Mouse (Mus musculus) midbrain, embryonic 13.5 days (tissue): ENCODE data around the gene Wbp2nl. TPM values are rescaled to one million over a fixed set of nuclear protein-coding genes. Genes with fewer than 3 reads are reported as not detected.
A peak's percentile ranks its signal among the peaks of the same experiment; 100 is the strongest.

Source experiments
- ATAC-seq: fragments of 200-750 bp; cut with Nextera tagmentation; 2 replicates; pipeline ENCODE4 v1.8.0; 2017; ENCODE audit warnings: mild to moderate bottlenecking, moderate TSS enrichment, moderate library complexity
- H3K27ac ChIP-seq: fragments of 300-500 bp; sonication (generic); 2 replicates; pipeline ENCODE4 v1.5.1; 2015; ENCODE audit warnings: inconsistent platforms, mild to moderate bottlenecking, moderate library complexity
- H3K27me3 ChIP-seq: fragments of 300-500 bp; sonication (generic); 2 replicates; pipeline ENCODE4 v1.6.1; 2015; ENCODE audit warnings: mild to moderate bottlenecking, inconsistent platforms
- H3K36me3 ChIP-seq: fragments of 300-500 bp; sonication (generic); 2 replicates; pipeline ENCODE4 v1.6.1; 2015; ENCODE audit warnings: mild to moderate bottlenecking, inconsistent platforms
- H3K4me1 ChIP-seq: fragments of 300-500 bp; sonication (generic); replicated peaks from 2 replicates; pipeline ENCODE4 v1.6.1; 2015; ENCODE audit warnings: inconsistent platforms
- H3K4me2 ChIP-seq: fragments of 300-500 bp; sonication (generic); replicated peaks from 2 replicates; pipeline ENCODE4 v1.6.1; 2015; ENCODE audit warnings: moderate library complexity, mild to moderate bottlenecking, inconsistent platforms
- H3K4me3 ChIP-seq: fragments of 300-500 bp; sonication (generic); replicated peaks from 2 replicates; pipeline ENCODE4 v1.5.1; 2015; ENCODE audit warnings: mild to moderate bottlenecking, inconsistent platforms
- H3K9ac ChIP-seq: fragments of 300-500 bp; sonication (generic); replicated peaks from 2 replicates; pipeline ENCODE4 v1.6.1; 2015; ENCODE audit warnings: mild to moderate bottlenecking, inconsistent platforms
- H3K9me3 ChIP-seq: fragments of 300-500 bp; sonication (generic); 2 replicates; pipeline ENCODE4 v1.6.1; 2016; ENCODE audit warnings: mild to moderate bottlenecking, inconsistent platforms
- WGBS: fragments of 180-500 bp; shearing (Covaris S2); methylation state at CpG from one replicate; pipeline ENCODE4 v1.1.7; 2015; 5-methylcytosine and 5-hydroxymethylcytosine counted together
- polyA plus RNA-seq: library from polyadenylated mRNA; unstranded; fragments of >200 nt; fragmentation: Nextera tagmentation; extraction: Ambion mirVana; gene quantifications from 2 replicates; pipeline ENCODE4 v1.2.1, GENCODE M21; 2015

The Wbp2nl gene
- polyA plus RNA-seq, 1 experiment from 2014 or later: not detected

GRCm38 (mm10) chr15:82342543-82342935 lies 43.8 kb downstream of the Wbp2nl start:
- Histone ChIP-seq H3K4me3 (no peak overlapping the region), H3K27ac (no peak overlapping the region), H3K4me2 (no peak overlapping the region), H3K36me3 (no peaks in the 10 kb centered on the region; the same call in 1 of the 2 replicates), H3K9me3 (no peaks in the 10 kb centered on the region), H3K4me1 (peaks cover 26% of the 10 kb centered on the region), H3K9ac (no peak overlapping the region), H3K27me3 (peaks cover 24% of the 10 kb centered on the region)
- ATAC-seq: no peak
- 81% methylated on average over 5 of the region's 5 CpGs for WGBS

- Histone ChIP-seq H3K27me3 (peaks cover 24% of the 10 kb centered on the region), H3K36me3 (peaks cover 10% of the 10 kb centered on the region), H3K4me1 (peaks cover 25% of the 10 kb centered on the region), H3K27ac (no peak overlapping the region), H3K9me3 (no peaks in the 10 kb centered on the region), H3K9ac (no peak overlapping the region), H3K4me2 (no peak overlapping the region), H3K4me3 (no peak overlapping the region)
- 92% methylated on average over 27 of the region's 27 CpGs for WGBS
- no peak for ATAC-seq
Measured at GRCm38 (mm10) chr15:82343368-82344287, 44.9 kb downstream of the Wbp2nl start.

GRCm38 (mm10) chr15:82344971-82345370 lies 46.2 kb downstream of the Wbp2nl start:
- H3K9ac ChIP-seq: no peak overlapping the region
- H3K27me3 ChIP-seq: peaks cover 19% of the 10 kb centered on the region
- no peak for ATAC-seq
- H3K4me3 ChIP-seq: no peak overlapping the region
- peaks cover 24% of the 10 kb centered on the region for H3K36me3 ChIP-seq
- no peak overlapping the region for H3K4me2 ChIP-seq
- no peak overlapping the region for H3K27ac ChIP-seq
- WGBS: 91% methylated on average over 6 of the region's 6 CpGs
- no peaks in the 10 kb centered on the region for H3K9me3 ChIP-seq
- peaks cover 25% of the 10 kb centered on the region for H3K4me1 ChIP-seq

GRCm38 (mm10) chr15:82345820-82346470 lies 47.2 kb downstream of the Wbp2nl start:
- Histone ChIP-seq H3K4me1 (peaks cover 24% of the 10 kb centered on the region), H3K27me3 (peaks cover 9% of the 10 kb centered on the region), H3K27ac (peak overlapping the region; percentile 84), H3K4me3 (peak overlapping the region; percentile 61), H3K36me3 (peaks cover 33% of the 10 kb centered on the region), H3K9ac (peak overlapping the region; percentile 77), H3K4me2 (peak overlapping the region; percentile 88), H3K9me3 (no peaks in the 10 kb centered on the region)
- under 1% methylated on average over 51 of the region's 51 CpGs for whole genome bisulfite sequencing
- ATAC-seq: peak; percentile 99

- WGBS: 65% methylated on average over 14 of the region's 14 CpGs
- Histone ChIP-seq H3K9ac (peak overlapping the region; percentile 77), H3K4me2 (peak overlapping the region; percentile 88), H3K27ac (peak overlapping the region; percentile 84), H3K36me3 (peaks cover 35% of the 10 kb centered on the region), H3K9me3 (no peaks in the 10 kb centered on the region), H3K4me3 (peak overlapping the region; percentile 61), H3K27me3 (peaks cover 5% of the 10 kb centered on the region; the same call in 1 of the 2 replicates), H3K4me1 (peaks cover 24% of the 10 kb centered on the region)
- ATAC-seq: peak; percentile 3; the same call in 1 of the 2 replicates
Measured at GRCm38 (mm10) chr15:82346580-82347302, 48.0 kb downstream of the Wbp2nl start.

GRCm38 (mm10) chr15:82347303-82347676 lies 48.5 kb downstream of the Wbp2nl start:
- Histone ChIP-seq H3K36me3 (peaks cover 35% of the 10 kb centered on the region), H3K9me3 (no peaks in the 10 kb centered on the region), H3K27ac (0 out of 2 replicates have a peak overlapping the region, but pooled peaks have one; percentile 84), H3K9ac (peak overlapping the region; percentile 77), H3K27me3 (no peaks in the 10 kb centered on the region), H3K4me2 (peak overlapping the region; percentile 88), H3K4me3 (peak overlapping the region; percentile 61), H3K4me1 (peaks cover 29% of the 10 kb centered on the region)
- ATAC-seq: no peak
- 85% methylated on average over 4 of the region's 4 CpGs for WGBS

- WGBS: 92% methylated on average over 12 of the region's 12 CpGs
- Histone ChIP-seq H3K36me3 (peaks cover 35% of the 10 kb centered on the region), H3K9ac (no peak overlapping the region), H3K27me3 (no peaks in the 10 kb centered on the region), H3K4me1 (peaks cover 34% of the 10 kb centered on the region), H3K27ac (no peak overlapping the region), H3K4me2 (peak overlapping the region; percentile 88), H3K9me3 (no peaks in the 10 kb centered on the region), H3K4me3 (no peak overlapping the region)
- ATAC-seq: no peak
Measured at GRCm38 (mm10) chr15:82347852-82348251, 49.1 kb downstream of the Wbp2nl start.

- 88% methylated on average over 8 of the region's 8 CpGs for WGBS
- Histone ChIP-seq H3K4me3 (no peak overlapping the region), H3K27ac (no peak overlapping the region), H3K9ac (no peak overlapping the region), H3K27me3 (no peaks in the 10 kb centered on the region), H3K36me3 (peaks cover 35% of the 10 kb centered on the region), H3K4me1 (peaks cover 40% of the 10 kb centered on the region), H3K9me3 (no peaks in the 10 kb centered on the region), H3K4me2 (no peak overlapping the region)
- ATAC-seq: no peak
Measured at GRCm38 (mm10) chr15:82348258-82348998, 49.7 kb downstream of the Wbp2nl start.

- Histone ChIP-seq H3K9me3 (no peaks in the 10 kb centered on the region), H3K27ac (no peak overlapping the region), H3K9ac (no peak overlapping the region), H3K27me3 (no peaks in the 10 kb centered on the region), H3K36me3 (peaks cover 35% of the 10 kb centered on the region), H3K4me2 (no peak overlapping the region), H3K4me1 (peaks cover 41% of the 10 kb centered on the region), H3K4me3 (no peak overlapping the region)
- no peak for ATAC-seq
- WGBS: 89% methylated on average over 2 of the region's 2 CpGs
Measured at GRCm38 (mm10) chr15:82348999-82349341, 50.2 kb downstream of the Wbp2nl start.

GRCm38 (mm10) chr15:82350349-82350748 lies 51.6 kb downstream of the Wbp2nl start:
- no peak for ATAC-seq
- 94% methylated on average over 4 of the region's 4 CpGs for WGBS
- H3K4me3 ChIP-seq: no peak overlapping the region
- H3K9me3 ChIP-seq: no peaks in the 10 kb centered on the region
- H3K27ac ChIP-seq: no peak overlapping the region
- no peak overlapping the region for H3K9ac ChIP-seq
- no peak overlapping the region for H3K4me2 ChIP-seq
- no peaks in the 10 kb centered on the region for H3K27me3 ChIP-seq
- peaks cover 47% of the 10 kb centered on the region for H3K4me1 ChIP-seq
- H3K36me3 ChIP-seq: peaks cover 35% of the 10 kb centered on the region

- Histone ChIP-seq H3K27me3 (no peaks in the 10 kb centered on the region), H3K9ac (no peak overlapping the region; the same call in 1 of the 2 replicates), H3K27ac (no peak overlapping the region), H3K4me3 (no peak overlapping the region), H3K36me3 (peaks cover 35% of the 10 kb centered on the region), H3K4me2 (0 out of 2 replicates have a peak overlapping the region, but pooled peaks have one; percentile 12), H3K4me1 (peaks cover 46% of the 10 kb centered on the region), H3K9me3 (no peaks in the 10 kb centered on the region)
- 83% methylated on average over 3 of the region's 3 CpGs for WGBS
- no peak for ATAC-seq
Measured at GRCm38 (mm10) chr15:82351480-82351879, 52.7 kb downstream of the Wbp2nl start.
